Mouse (Mus musculus) spleen, embryonic (tissue): ENCODE measurements around the gene Zc3h7a.
"Not testable (repeated sequence)": the region's sequence is repeated elsewhere in the genome, so short reads cannot be mapped to it uniquely, and the experiment has no call there.

Experiments
- CTCF ChIA-PET: fragments of 350-600 bp; sonication (Branson Sonifier 250); formaldehyde crosslinking; loops from one replicate; lab custom pipeline; 2022; lab: Charles Lee

Gene Zc3h7a

GRCm38 (mm10) chr16:11143706-11144483 is 32.3 kb downstream of the Zc3h7a start:
- CTCF ChIA-PET: not testable (repeated sequence)

GRCm38 (mm10) chr16:11134348-11135344 is 41.5 kb downstream of the Zc3h7a start, which contains the start of gene Txndc11:
Txndc11 (minus strand) TSS chr16:11134650.
- CTCF ChIA-PET: no interaction called here

- CTCF ChIA-PET: no interaction called here
These were observed 42.5 kb downstream of the Zc3h7a start for GRCm38 (mm10) chr16:11133476-11134347.

DNA sequence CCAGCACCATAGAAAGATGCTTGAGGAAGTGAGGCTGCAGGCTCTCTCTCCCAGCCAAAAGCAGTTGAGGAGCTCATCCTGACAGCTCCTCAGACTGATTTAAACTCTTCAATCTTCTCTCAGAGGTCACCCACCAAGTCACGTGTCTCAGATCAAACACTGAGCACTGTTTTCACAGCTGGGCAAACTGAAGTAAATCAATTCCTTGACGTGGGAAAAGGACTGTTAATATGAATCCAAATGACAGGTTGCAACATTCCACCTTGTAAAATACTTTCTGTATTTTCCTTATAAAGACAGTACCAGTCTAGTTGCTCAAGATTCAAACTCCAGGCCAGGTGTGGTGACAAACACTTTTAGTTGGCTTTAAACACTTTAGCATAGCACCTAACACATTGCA is 43.4 kb downstream of the Zc3h7a start:
- CTCF ChIA-PET: no interaction called here

DNA sequence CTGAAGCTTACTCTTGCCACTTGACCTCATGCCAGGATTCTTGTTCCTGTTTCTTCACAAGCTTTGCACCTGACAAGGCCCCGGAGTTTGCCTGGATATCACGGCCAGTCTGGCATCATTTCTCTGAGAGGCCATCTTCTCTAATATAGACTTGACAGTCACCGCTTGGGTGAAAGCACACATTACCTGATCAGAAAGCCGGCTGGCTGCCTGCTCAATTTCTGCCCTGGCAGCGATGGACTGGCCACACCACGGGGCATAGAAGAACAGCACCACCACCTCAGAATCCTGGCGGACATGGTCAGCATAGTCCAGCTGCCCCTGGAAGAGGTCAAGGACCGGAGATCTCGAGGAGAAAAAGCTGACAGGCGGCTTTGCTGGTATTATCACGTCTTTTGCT is 47.9 kb downstream of the Zc3h7a start:
- CTCF ChIA-PET: no interaction called here

DNA sequence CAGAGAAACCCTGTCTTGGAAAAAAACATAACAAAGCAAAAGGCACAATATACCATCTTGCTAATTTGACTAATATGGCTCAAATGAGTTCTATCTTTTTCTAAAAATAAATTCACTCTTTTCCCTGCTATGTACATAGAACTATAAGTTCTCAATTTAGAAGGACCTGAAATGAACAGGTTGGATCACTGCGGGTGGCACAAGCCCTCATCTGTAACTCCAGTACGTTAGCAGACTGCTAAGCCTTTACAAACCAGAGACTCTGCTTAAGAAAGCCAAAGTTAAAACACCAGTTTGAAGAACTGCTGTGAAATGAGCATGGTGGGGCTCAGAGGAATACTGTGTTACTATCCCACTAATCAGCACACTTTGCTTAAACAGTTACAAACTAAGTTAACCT is 50.8 kb downstream of the Zc3h7a start:
- CTCF ChIA-PET: no interaction called here

- CTCF ChIA-PET: interaction anchor here (0.6 kb wide), 1 partner anchor 155 kb away, joined by 4 read pairs; no protein-coding TSS in a partner anchor
These were observed 52.1 kb downstream of the Zc3h7a start for GRCm38 (mm10) chr16:11124110-11124509.

- CTCF ChIA-PET: no interaction called here
These were observed 53.6 kb downstream of the Zc3h7a start for GRCm38 (mm10) chr16:11122625-11123024.

- CTCF ChIA-PET: interaction anchor here (0.8 to 2.9 kb wide), 4 partner anchors 21 to 74 kb away, joined by 3 to 12 read pairs (median 4); no protein-coding TSS in a partner anchor
These were observed 66.9 kb downstream of the Zc3h7a start for GRCm38 (mm10) chr16:11109198-11109740.

- CTCF ChIA-PET: no interaction called here
These were observed 71.3 kb downstream of the Zc3h7a start for GRCm38 (mm10) chr16:11104905-11105304.

DNA sequence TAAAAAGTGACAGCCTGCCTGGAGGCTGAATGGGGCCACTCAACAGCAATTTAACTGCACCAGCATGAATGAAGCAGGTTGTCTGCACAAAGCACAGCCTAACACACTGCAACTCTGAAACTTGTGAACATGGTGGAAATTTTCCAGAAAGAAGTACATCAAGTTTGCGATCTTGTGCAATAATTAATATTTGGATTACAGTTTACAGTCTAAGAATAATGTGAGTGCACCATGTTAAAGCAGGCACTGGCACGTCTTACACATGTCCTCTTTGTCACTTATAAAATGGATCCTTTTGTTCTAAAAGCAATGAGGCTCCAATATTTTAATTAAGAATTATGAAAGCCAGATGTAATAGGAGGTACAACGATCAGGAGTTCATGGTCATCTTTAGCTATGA is 78.9 kb downstream of the Zc3h7a start:
- CTCF ChIA-PET: no interaction called here

DNA sequence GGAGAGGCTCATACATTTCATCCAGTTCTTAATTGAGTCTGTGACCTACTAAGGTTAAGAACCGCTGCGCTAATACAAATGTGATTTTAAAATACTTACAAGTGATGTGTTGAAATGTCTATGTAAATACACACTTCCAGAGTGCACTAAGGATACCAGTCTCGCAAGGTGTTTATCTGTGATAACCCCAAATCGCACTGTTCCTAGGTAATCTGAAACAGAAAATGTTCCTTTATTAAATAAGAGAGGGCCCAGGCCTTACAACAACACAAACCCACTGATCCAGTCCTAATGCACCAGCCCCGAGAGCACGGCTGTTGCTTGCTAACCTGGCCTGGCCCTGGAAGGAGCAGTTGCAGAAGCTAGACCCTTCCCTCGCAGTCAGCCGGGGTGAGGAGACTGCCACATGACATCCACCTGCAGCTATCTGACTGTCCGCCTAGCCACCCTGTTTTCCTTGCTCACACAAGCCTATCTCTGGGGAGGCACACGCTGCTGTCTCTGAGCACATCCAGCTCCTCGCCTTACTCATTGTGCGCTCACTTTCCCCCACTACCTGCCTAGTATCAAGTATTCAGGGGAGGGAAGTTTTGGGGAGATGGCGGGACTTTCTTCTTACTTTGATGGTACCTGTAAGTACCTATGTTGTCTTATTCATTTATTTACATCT is 82.3 kb downstream of the Zc3h7a start:
- CTCF ChIA-PET: interaction anchor here (1.4 kb wide), 1 partner anchor 58 kb away, joined by 3 read pairs; no protein-coding TSS in a partner anchor

DNA sequence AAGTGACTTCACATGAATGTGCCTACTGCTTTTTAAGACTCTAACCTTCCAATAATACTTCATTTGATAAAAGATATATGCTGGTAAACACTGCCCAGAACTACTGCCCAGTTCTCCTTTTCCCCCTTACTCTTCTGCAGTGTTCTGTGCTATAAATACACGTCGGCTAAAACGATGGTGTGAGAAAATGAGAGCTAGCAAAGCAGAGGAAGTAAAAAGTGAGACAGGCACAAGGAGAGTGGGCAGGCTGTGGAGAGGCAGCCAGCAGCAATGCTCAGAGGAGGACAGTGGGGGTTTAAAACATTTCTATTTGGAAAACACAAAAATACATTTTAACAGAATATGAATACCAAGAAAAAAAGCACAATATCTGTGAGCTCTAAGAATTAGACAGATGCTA is 83.7 kb downstream of the Zc3h7a start:
- CTCF ChIA-PET: interaction anchor here (1.4 kb wide), 1 partner anchor 56 kb away, joined by 3 read pairs; no protein-coding TSS in a partner anchor

DNA sequence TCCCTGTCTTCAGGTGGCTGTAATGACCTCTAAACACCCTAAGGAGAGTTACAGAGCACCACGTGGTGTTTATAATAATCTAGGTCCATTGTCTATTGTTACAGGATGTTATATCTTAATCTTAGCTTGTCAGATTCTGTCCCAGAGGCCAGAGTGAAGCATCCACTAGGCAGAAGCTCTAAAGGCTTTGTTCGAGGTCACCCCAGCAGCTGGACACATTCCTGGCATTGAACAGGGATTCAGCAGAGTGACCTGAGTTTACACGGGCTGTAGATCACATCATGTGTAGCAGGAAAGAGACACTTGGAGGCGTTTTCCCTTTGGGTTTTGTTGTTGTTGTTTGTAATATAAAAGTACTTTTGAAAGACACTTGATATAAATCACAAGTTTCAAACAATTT is 84.1 kb downstream of the Zc3h7a start:
- CTCF ChIA-PET: interaction anchor here (1.2 to 1.4 kb wide), 2 partner anchors 9 to 56 kb away, joined by 3 read pairs; no protein-coding TSS in a partner anchor

DNA sequence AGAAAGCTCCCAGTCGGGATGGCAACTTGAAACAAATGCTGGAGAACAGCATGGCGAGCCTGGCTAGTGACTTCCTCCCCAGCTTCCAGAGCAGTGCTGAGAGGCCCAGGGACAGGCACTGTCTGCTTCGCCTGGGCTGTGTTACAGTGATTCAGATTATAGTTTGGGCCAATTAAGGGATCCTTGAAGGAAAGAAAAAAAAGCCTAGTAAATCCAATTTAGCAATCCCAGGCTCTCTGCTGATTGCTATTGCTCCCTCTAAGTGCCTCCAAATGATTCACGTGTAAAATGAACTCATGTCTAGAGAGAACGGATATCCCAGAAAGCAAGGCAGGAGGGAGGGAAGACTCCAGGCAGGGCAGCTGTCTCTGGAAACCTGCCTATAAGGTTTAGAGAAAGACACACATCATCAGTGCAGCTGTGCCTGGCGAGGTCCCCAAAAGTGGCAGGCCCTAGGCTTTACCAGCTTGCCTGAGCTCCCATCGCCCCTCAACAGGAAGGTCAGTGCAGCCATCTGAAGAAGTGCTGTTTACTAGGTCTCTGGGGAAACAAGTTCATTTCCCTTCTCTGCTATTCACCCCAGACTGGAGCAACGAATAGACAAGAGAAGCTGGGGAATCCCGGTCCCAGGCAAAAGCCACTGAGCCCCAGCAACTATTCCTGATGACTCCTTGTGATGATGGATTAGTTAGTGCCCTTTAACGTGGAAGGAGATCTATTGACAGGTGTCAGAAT is 85.2 kb downstream of the Zc3h7a start:
- CTCF ChIA-PET: interaction anchor here (0.6 to 1.6 kb wide), 5 partner anchors 10 to 618 kb away, joined by 3 to 7 read pairs (median 4); no protein-coding TSS in a partner anchor

DNA sequence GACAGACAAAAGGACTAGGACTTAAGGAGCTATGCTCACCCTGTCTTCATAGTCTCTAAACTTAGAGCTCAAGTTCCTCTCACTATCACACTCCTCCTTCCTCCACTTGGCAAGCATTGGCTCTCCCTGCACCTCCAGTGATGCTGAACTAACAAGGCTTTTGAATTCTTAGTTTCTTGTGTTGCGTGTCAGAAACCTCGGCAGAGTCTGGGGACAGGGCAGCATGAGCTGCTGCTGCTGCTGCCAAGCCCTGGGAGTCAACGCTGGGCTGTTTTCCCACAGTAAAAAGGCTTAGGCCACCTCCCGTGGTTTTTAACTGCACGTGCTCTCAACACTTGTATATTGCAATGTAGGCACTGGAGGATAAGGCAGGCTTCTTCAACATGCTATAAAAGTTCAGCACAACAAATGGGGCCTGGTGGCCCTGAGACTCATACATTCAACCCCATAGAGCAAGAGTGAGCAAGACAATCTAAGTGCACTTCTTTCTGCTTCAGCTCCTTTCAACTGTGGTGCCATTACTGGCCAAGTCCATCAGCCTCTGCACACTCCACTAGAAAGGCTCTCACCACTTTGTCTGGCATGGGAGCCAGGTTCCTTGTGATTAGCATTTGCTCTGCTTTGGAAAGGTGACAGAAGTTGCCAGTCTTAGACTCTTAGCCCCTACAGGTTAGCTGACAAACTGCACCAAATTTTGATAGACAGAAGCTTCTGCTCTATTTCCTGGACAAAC is 89.2 kb downstream of the Zc3h7a start:
- CTCF ChIA-PET: interaction anchor here (0.7 to 1.6 kb wide), 5 partner anchors 9 to 52 kb away, joined by 3 to 6 read pairs (median 4); no protein-coding TSS in a partner anchor
